Mouse (Mus musculus): ENCODE results near the gene Camkk2.

The Camkk2 gene

DNA sequence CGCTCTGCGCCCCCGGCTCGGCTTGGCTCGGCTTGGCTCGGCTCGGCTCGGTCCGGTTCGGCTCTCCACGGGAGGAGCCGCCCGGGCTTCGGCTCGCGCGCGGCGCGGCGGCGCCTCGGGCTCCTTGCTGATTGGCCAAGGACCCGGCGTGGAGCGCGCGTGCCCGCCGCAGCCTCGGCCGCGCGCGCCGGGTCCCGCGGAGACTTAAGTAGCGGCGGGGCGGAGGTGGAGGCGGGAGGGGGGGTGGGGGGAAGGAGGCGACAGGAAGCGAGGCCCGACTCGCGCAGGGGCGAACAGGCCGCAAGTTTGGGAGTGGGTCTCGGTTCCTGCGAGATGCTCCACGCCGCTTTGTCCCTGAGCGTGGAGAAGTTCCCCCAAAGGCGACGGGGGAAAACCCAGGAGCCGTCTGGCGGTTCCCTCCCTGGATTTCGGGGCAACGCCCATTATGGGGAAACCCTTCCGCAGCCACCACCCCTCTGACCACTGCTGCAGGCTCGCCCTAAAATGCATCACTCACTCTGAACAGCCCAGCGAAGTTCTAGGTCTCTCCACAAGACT lies at the start of gene Camkk2:
TSS of gene Camkk2 (minus strand) at position 133 of the 558 bp plus-strand sequence.
- DNase-seq (ENCODE audit: low read depth, low spot score), result peak; percentile 80

DNA sequence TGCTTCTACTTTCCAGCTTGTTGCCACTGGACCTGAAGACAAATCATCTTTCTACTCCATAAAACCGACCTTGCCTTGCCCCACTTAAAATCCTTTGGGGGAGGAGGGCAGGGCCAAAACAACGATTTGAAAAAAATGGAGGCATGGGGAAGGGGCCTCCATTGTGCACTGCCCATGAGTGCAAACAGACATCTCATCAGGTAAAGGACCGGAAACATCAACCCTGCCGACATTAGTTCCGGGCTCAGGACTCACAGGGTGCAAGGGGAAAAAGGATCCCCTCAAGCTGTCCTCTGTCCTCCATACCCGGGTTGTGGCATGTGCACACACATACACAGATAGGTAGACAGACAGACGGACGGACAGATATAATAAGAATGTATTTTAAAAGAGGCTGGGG lies 45.9 kb upstream of the Camkk2 start:
- DNase-seq (ENCODE audit: low read depth, low spot score), result no peak

DNA sequence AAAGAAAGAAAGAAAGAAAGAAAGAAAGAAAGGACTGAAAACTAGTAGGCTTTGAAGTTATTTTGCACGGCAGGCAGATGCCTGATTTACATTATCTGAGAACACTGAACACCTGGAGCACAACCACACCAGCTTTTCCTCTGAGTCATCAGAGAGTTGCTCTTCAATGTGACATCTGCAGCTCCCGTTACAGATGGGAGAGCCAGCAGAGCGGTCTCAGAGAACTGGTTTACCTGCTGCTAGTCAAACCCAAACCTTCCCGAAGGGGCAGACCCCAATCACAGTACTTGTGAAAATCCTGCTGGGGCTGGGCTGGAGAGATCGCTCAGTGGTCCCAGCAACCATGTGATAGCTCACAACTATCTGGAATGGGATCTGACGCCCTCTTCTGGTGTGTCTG lies 45.2 kb upstream of the Camkk2 start:
- DNase-seq (ENCODE audit: low read depth, low spot score), result no peak

DNA sequence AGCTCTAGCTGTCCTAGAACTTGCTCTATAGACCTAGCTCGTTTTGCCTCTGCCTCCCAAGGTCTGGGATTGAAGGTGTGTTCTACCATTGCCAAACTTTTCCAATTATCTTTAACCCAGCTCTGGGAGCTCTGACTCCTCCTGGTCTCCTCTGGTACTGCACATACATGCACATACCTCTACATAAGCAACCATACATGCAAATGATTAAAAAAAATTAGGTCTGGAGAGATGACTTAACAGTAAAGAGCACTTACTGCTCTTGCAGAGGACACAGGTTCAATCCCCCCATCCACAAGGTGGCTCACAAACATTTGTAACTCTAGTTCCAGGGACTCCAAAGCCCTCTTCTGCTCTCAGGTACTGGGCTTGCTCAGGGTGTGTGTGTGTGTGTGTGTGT lies 44.8 kb upstream of the Camkk2 start:
- DNase-seq (ENCODE audit: low read depth, low spot score), result no peak

DNA sequence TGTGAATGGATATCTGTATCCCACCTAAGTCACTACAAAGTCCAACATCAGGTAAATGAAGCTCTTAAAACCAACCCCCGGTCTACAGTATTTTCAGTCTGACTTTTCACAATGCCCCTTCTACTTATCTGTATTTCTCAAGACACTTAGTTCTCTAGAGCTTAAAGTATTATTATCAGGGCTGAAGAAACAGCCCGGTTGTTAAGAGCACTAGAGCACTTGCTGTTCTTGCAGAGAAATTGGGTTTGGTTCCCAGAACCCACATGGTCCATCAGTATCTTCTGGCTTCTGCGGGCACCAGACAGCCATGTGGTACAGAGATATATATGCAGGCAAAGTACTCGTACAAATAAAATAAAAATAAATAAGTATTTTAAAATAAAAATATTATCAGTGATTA lies 43.2 kb upstream of the Camkk2 start:
- no peak for DNase-seq (ENCODE audit: low read depth, low spot score)

DNA sequence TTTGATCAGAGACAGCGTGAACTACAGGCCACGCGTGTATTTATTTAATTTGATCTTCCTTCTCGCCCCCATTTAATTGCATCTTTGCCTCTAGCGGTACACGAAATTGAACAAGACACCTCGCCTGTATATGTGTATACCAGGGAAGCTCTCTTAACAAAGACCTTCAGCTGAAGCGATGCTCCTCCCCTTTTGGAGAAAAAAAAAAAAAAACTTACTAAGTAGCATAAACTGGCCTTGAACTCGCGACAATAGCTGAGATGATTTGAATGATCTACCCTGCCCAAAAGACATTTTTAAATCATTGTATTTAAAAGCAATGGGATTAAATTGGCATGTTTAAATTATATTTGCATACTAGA lies 42.3 kb upstream of the Camkk2 start:
- DNase-seq (ENCODE audit: low read depth, low spot score), result no peak

DNA sequence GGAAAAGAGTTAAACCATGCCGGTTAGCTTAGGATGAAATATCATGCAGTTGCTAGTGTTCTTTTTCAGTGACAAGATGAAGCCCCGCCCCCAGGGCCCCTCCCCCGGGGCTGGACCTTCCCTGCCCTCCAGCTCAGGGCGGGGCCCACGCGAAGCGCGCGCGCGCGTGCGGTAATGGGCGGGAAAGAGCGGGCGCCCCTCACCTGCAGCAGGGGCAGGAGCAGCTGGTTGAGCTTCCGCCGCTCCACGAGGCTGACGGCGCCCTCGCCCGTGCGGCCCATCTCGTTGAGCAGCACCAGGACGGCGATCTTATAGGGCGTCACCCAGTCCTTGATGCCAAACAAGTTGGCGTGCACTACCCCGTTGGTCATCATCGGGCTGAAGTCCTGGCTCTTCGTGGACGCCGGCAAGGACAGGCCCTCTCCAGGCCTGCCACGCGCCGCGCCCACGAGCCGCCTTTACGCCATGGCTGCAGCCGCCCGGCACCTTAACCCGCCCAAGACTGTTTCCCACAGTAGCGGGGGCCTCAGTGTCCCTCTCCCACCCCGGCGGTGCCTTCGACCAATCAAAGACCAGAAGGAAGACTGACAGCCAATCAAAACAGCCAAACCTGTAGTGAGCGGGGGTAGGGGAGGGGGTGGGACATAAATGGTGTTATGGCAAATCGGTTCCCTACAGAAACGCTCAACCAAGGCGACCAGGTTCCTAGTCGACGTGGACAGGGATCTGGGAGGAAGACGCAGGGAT lies 41.7 kb upstream of the Camkk2 start, which contains the start of gene Anapc5:
TSS of gene Anapc5 (minus strand) at position 563 of the 747 bp plus-strand sequence.
- peak; percentile 98 for DNase-seq (ENCODE audit: low read depth, low spot score)

DNA sequence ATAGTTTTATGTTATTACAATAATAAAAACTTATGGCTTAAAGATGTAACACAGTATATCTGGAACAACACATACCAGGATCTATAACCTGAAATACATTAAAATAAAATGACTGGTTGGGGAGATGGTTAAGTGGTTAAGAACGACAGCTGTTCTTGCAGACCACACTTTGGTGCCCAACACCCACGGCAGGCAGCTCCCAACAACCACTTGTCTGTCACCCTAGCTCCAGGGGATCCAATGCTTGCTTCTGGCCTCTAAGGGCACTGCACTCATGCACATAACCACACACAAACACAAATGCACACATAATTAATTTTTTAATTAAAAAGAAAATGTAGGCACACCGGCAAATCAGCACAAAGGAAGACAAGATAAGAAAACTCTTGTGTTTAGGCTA lies 33.5 kb upstream of the Camkk2 start:
- no peak for DNase-seq (ENCODE audit: low read depth, low spot score)

DNA sequence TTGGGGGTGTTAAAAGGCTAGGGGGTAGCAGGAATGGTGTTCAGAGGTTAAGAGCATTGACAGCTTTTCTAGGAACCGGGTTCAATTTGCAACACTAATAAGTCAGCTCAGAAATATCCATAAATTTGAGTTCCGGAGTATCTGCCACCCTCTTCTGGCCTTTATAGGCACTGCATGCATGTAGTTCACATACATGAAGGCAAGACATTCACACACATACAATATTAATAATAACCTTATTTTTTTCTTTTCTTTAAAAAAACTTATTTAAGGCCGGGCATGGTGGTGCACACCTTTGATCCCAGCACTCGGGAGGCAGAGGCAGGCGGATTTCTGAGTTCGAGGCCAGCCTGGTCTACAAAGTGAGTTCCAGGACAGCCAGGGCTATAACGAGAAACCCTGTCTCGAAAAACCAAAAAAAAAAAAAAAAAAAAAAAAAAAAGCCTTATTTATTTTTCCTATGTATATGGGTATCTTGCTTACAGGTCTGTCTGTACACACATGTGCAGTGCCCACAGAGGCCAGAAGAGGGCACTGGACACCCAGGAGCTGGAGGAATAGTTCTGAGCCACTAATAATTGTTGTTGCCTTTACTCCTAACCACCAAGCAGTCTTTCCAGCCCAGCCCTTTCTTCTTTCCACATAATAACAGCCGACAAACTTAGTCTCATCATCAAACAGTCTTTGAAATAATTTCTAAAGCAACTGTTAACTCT lies 32.3 kb upstream of the Camkk2 start:
- DNase-seq (ENCODE audit: low read depth, low spot score), result no peak

DNA sequence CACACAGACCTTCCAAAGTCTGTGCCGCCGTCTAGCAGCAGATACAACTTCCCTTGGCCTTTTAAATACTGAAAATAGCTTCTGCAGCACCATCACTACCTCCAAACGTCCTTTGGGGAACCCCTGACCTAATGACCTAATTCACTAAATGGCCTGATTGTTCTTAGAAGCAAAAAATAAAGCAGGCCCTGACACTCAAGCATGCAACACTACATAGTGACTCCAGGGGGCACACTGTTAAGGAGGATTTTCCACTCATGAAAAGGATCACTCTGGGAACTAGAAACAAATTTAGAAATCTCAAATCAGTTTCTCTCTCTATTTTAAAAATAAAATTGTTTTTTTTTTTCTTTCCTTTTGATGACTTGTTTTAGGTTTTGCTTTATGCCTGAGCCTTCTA lies 26.3 kb upstream of the Camkk2 start:
- no peak for DNase-seq (ENCODE audit: low read depth, low spot score)

DNA sequence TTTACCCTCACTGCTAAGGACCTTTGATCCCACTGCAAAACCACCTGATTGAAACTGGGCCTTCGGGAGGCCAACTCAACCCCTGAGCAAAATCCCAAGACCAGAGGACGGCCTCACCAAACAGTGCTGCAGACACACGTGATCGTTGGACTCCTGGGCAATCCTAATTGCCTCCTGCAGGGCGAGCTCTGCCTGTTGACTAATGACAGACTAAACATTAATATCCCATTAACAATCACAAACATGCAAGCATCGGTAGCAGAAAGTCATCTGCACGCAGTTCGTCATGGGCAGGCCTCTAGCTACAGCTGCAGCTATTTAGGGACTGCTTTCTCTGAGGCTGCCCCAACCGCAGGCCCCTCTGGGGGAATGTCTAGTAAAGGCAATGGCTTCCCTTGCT lies 23.5 kb upstream of the Camkk2 start:
- DNase-seq (ENCODE audit: low read depth, low spot score), result no peak

DNA sequence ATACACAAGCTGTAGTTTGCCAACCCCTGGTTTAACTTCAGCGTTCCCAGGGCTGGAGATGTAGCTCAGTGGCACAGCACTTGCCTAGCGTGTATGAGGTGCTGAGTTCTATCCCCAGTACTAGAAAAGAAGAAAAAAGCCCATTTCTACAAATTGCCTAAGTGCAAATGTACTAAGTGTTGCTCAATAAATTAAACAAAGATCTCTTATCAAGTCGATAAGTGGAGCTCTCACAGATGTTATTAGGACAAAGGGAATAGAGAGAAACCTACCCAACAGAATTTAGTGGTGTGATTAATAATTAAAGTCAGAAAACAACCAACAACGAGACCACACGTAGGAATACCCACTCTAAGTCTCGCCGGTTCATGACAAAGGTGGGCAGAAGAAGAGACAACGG lies 22.5 kb upstream of the Camkk2 start:
- no peak for DNase-seq (ENCODE audit: low read depth, low spot score)

DNA sequence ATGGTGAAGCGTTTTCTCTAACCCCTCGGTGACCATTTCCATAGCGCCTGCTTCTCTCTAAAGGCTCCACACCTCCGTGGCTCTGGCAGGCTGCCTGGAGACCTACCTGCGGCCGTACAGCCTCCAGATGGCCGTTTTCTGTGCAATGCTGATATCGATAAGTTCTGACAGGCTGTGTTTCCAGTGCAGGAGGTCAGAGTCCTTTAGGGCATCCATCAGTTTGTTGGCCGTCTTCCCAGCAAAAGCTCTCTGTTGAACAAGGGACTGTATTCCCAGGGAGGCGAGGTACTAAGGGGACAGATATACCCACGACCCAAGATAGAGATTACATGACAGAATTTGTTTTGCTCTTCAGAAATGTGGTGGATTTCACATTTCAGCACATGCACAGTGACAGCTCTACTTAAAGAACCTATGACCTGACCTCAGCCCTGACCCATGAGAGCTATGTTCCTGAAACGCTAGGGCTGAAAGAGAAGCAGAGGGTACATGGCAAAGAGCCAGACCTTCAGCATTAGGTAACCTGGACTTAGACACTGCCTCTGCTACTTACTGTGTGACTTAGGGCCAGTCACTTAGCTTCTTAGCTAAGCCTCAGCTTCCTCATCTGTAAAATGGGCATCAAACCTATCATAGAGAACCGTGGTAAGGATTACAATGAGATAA lies 21.3 kb upstream of the Camkk2 start:
- no peak for DNase-seq (ENCODE audit: low read depth, low spot score)

DNA sequence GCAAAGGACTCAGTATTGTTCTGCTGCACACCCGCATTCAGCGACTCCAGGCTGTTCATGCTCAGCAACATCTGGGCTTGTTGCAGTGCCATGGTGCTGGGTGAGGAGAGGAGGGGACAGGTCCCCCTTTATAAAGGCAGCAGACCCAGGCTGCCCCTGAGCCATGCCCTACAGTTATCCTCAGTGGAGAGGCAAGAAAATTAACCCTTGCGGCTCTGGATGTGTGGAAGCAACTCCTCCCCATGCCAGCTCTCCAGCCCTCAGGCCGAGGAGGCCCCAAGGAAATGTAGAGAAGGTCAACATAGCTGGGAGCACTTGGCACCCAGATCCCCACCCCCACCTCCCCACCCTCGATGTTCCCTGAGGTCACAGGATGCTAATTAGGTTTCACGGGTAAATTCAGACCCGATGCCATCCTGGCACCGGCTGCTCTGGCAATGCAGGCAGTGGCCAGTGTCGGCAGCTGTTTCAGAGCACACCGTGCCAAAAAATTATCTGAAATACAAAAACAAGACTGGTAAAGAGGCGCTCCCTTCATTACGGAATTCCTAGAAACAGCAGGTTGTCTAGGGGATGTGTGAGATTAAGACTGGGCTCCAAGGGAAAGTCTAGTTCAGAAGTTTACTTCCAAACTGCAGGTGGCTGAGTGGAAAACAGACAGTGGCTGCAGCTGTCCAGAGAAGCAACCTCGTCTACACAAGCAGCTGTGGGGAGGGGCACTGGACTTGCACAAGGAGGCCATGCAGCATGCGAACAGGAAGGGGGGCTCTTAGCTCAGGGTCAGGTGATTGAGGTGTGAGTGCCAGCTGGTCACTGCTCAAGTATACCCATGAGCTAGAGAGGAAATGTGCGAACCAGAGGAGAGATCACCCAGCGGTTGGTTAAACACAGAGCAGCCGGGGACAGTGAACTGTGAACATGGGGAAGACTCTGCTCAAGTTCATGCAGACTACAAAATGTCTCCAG lies 20.5 kb upstream of the Camkk2 start:
- no peak for DNase-seq (ENCODE audit: low read depth, low spot score)

DNA sequence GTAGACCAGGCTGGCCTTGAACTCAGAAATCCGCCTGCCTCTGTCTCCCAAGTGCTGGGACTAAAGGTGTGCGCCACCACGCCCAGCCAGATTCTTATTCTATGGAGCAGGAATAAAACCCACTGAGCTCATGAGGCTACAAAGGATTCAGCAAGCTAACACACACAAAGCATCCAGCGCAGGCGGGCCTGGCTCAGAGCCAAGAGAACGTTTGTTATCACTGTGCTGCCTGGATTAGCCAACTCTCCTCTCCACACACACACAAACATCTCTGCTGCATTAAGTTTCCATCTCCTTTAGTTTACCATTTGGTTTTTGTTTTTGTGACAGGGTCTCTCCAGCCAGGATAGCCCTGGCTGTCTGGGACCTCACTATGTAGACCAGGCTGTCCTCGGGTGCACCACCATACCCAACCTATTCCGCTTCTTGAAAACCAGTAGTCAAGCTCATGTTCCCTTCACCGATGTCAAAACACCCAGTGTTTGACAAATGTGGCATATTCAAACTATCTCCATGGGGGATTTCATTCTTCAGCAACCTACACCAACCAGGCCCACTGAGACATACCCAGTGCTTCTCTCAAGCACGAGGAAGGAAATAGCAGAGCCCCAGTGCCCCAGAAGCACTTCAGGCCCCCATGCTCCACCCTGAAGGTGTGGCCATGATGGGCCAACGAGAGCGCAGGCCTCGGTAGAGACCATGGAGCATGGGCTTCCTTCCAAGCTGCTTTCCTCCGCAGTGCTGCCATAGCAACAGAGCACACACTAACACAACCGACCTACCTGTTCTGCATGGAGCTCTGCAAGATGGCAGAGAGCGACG lies 19.6 kb upstream of the Camkk2 start:
- DNase-seq (ENCODE audit: low read depth, low spot score), result no peak

DNA sequence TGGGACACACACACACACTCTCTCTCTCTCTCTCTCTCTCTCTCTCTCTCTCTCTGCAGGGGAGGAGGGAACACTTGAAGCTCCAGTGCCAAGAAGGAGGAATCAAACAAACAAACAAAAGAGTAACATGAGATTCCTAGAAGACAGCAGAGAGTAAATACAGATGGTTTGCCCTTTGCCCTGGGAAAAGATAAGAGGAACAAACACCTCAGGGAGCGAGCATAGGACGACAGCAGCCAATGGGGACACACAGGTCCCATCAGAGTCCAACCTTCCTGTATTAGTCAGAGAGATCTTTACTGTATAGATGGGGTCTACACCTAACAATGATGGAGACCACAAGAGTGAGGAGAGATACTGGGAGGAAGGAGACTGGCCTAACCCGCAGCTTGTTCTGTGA lies 18.7 kb upstream of the Camkk2 start:
- no peak for DNase-seq (ENCODE audit: low read depth, low spot score)

DNA sequence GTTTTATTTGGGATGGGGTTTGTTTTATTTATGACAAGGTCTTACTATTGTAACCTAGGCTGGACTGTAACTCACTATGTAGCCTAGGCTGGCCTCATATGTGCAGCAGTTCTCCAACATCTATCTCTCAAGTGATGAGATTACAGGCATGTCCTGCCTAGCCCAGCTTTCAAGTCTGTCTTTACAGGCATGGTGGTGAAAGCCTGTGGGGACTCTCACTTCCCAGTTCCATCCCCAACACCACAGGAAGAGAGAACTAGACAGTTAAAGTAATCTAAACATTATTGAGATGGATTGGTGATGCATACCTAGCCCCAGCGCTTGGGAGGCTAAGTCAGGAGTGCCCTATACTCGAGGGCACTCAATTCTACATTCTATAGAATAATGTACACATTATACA lies 9.5 kb upstream of the Camkk2 start:
- DNase-seq (ENCODE audit: low read depth, low spot score), result no peak

DNA sequence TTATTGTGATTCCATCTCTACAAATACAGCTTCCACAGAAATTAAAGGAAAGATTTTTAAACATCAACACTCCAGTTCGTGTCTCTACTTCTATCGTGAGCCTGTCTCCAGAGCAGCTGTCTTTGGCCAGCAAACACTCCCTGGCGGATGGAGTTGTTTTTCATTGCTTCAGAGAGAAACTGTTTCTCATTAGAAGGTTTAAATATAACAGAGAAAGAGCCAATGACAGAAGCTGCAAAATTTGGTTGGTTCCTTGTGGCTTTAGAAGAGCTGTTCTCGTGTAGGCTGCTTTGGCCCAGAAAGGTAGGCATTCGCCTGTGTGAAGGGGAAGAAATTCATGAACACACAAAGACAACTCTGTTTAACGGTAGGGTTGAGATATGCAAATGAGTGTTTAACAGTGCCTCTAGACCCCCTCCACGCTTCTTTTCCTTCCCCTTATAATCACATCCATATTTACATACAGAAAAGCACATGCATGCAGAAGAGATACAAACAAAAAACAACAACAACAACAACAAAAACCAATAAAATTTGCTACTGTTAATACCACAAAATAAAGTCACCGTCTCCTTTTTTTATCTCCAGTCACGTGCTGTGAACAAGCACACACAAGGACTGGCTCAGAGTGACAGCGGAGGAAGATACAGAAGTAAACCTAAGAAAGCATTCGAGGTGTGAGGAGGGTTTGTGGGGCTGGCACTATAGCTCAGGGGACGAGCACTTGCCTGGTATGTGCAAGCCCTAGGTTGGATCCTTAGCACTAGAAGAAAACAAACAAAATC lies 7.0 kb upstream of the Camkk2 start:
- peak; percentile 85 for DNase-seq (ENCODE audit: low read depth, low spot score)

DNA sequence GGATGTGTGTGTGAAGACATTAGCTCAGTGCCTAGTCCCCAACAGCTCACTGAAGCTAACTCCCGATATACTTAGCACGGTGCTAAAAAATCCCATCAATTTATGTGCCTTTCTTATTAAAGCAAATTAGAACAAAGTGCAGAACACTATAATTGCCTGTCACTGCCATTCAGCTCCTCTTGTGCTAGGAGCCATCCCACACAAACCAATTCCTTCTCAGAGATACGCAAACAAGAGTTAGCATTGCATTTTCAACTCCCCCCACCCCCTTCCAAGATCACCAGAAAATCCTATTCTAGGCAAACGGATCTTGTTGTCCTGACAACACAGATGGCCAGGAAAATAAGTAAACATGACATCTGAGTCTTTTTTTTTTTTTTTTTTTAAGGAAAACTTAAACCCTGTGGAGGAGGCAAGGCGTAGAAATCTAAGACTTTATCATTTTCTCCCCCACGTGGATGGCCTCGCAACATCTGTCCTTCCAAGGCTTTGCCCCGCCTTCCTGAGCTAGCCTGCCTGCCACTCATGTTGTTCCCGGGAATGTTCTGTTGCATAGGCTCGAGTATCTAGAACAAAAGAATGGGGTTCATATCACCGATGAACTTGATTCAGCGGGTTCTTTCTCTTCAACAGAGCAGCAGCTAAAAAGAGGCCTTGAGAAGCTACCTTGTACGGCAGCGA lies 4.7 kb upstream of the Camkk2 start:
- DNase-seq (ENCODE audit: low read depth, low spot score), result peak; percentile 79

Measured in telencephalon, adult 2 months (tissue).